Mouse (Mus musculus): ENCODE data around the gene Fam131a. TPM values are rescaled to one million over a fixed set of nuclear protein-coding genes. Genes with fewer than 3 reads are reported as not detected.

The Fam131a gene
- total and polyA plus RNA-seq, 3 experiments = not detected

DNA sequence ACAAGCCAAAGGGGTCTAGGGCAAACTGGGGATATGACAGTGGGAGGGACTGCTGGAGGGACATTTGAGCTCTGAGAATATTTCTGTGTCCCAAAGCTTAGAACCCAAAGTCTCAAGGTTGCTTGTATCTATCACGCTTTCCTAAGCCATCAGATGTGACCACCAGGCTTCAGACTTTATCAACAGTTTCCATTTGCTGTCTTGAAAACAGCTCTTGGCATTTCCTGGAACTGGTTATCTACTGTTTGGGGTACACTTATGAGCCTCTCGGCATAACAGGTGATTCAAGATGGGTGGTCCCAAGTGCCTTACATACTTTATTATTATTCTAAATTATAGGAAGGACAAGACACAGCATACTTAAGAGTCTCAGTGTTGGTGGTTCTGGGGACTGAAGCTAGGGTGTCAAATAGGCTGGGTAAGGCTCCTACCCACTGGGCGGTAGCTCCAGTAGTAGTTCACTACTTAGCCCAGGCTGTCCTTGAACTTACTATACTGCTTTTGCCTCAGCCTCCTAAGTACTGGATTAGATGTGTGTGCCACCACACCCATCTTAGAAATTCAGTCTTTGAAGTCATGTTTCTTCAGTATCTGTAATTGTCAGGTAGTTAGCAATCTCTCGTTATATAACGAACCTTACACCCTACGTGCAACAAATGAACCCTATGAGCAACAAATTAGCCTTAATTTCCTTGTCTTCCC is 10.8 kb downstream of the Fam131a start (continued):
- TF ChIP-seq POLR2AphosphoS5 (IDR thresholded peaks at IDR 0.05; ENCODE audit: borderline replicate concordance, low read depth, low read length) = no peak
- TF ChIP-seq EP300 (IDR thresholded peaks at IDR 0.05; ENCODE audit: low read depth in 1 of 2, low read length in 2 of 2) = peak; percentile 39 to 74; a peak in 3 of 4 replicates
- no peak for TF ChIP-seq CTCF (IDR thresholded peaks at IDR 0.05 in 2 of 3, conservative IDR thresholded peaks at IDR 0.05 in 1 of 3; ENCODE audit: control insufficient read depth in 1 of 3, insufficient read depth in 1 of 3, low read depth in 2 of 3, low read length in 3 of 3, poor library complexity in 1 of 3, severe bottlenecking in 1 of 3)
- peak; percentile 49 for TF ChIP-seq TAL1 (IDR thresholded peaks at IDR 0.05; ENCODE audit: low read length)
- no peak for TF ChIP-seq ZMIZ1 (IDR thresholded peaks at IDR 0.05; ENCODE audit: low read depth, low read length)
- no peak for TF ChIP-seq USF2 (IDR thresholded peaks at IDR 0.05; ENCODE audit: borderline replicate concordance in 1 of 2, insufficient read depth in 1 of 2, low read depth in 1 of 2, low read length in 2 of 2)
- no peak for TF ChIP-seq MYC (IDR thresholded peaks at IDR 0.05; ENCODE audit: low read depth, low read length)
- TF ChIP-seq CHD1 (IDR thresholded peaks at IDR 0.05; ENCODE audit: low read depth, low read length) = no peak
- TF ChIP-seq E2F4 (IDR thresholded peaks at IDR 0.05; ENCODE audit: borderline replicate concordance, low read depth, low read length) = no peak
- TF ChIP-seq GATA1 (IDR thresholded peaks at IDR 0.05; ENCODE audit: low read depth, low read length) = peak; percentile 56; the same call in 1 of the 2 replicates
- TF ChIP-seq TCF12 (IDR thresholded peaks at IDR 0.05; ENCODE audit: low read depth, low read length) = peak; percentile 52; the same call in 1 of the 2 replicates
- no peak for TF ChIP-seq SMC3 (IDR thresholded peaks at IDR 0.05; ENCODE audit: low read depth, low read length)
- no peak for TF ChIP-seq TBP (IDR thresholded peaks at IDR 0.05; ENCODE audit: low read depth, low read length)
- TF ChIP-seq MAFK (IDR thresholded peaks at IDR 0.05; ENCODE audit: borderline replicate concordance, low read depth, low read length) = no peak
- no peak for TF ChIP-seq BHLHE40 (IDR thresholded peaks at IDR 0.05; ENCODE audit: borderline replicate concordance, low read depth, low read length)
- no peak for TF ChIP-seq KAT2A (conservative IDR thresholded peaks at IDR 0.05; ENCODE audit: low read depth, low read length)
- no peak for TF ChIP-seq MYB (IDR thresholded peaks at IDR 0.05; ENCODE audit: low read depth, low read length)
- TF ChIP-seq SIN3A (IDR thresholded peaks at IDR 0.05; ENCODE audit: low read length) = peak; percentile 43
- TF ChIP-seq MXI1 (IDR thresholded peaks at IDR 0.05; ENCODE audit: low read depth, low read length) = no peak

DNA sequence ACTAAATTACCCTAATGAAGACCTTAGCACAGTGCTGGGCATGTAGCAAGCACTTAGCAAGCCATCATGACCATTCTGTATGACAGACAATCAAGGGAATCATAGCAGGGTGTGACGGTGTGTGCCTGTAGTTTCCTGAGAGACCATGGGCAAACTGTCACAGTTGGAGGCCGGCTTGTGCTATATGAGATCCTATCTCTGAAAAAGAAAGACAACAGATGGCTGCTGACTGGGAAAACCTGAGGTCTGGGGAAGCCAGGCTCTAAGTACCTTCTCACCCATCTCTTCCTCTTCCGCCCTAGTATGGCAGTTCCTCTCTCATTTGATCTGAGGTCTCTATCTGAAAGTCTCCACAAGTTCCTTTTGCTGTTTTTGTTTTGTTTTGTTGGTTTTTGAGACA is 12.7 kb downstream of the Fam131a start:
- Histone ChIP-seq H3K9ac (ENCODE audit: control insufficient read depth, low read depth, low read length, poor library complexity, severe bottlenecking) (no peak overlapping the region), H3K4me3 (ENCODE audit: control insufficient read depth in 1 of 2, insufficient read depth in 1 of 2, low read depth in 2 of 2, low read length in 2 of 2) (no peak overlapping the region), H3K36me3 (ENCODE audit: control insufficient read depth in 1 of 2, insufficient read depth in 2 of 2, low read length in 2 of 2) (peaks cover 0 to 34% of the 10 kb centered on the region in 2 experiments; a peak in 2 of 4 replicates), H3K27me3 (ENCODE audit: control insufficient read depth in 1 of 2, insufficient read depth in 2 of 2, low read length in 2 of 2) (no peaks in the 10 kb centered on the region), H3K9me3 (replicated peaks; ENCODE audit: insufficient read depth, low read length) (no peaks in the 10 kb centered on the region), H3K79me2 (ENCODE audit: control insufficient read depth, insufficient read depth, low read length, poor library complexity) (no peaks in the 10 kb centered on the region), H3K27ac (ENCODE audit: control insufficient read depth, low read depth, low read length) (peak overlapping the region; percentile 62), H3K4me1 (ENCODE audit: control insufficient read depth in 1 of 2, insufficient read depth in 2 of 2, low read length in 2 of 2) (peaks cover 15 to 33% of the 10 kb centered on the region in 2 experiments)
- TF ChIP-seq ETS1 (IDR thresholded peaks at IDR 0.05; ENCODE audit: low read depth, low read length) (peak; percentile 37; the same call in 1 of the 2 replicates), ELF1 (IDR thresholded peaks at IDR 0.05; ENCODE audit: low read depth, low read length) (no peak), TCF12 (IDR thresholded peaks at IDR 0.05; ENCODE audit: low read depth, low read length) (no peak), MAZ (IDR thresholded peaks at IDR 0.05; ENCODE audit: low read depth, low read length) (no peak), EP300 (IDR thresholded peaks at IDR 0.05; ENCODE audit: low read depth in 1 of 2, low read length in 2 of 2) (0 out of 4 replicates have a peak, but pooled peaks of 1 of the 2 experiments have one; percentile 21), GATA1 (IDR thresholded peaks at IDR 0.05; ENCODE audit: low read depth, low read length) (peak; percentile 20; the same call in 1 of the 2 replicates), TBP (IDR thresholded peaks at IDR 0.05; ENCODE audit: low read depth, low read length) (peak; percentile 68), USF1 (IDR thresholded peaks at IDR 0.05; ENCODE audit: low read depth, low read length) (no peak)
- peak; percentile 71 for DNase-seq (ENCODE audit: low read depth, low spot score)

Data from MEL (cell line).